In genomic region chr6:124743647-124744046, GRCm38 (mm10) we compare ENCODE assay signal across 22 mouse cellular contexts. TPM values are rescaled to one million over a fixed set of nuclear protein-coding genes. Genes with fewer than 3 reads are reported as not detected.
DNase-seq lines count a peak whose midpoint lies in the region; ATAC-seq lines count a peak whose summit lies in the region.
"Had no signal": no experiment of that assay in that cellular context is flagged by ENCODE, and none has a peak within 500 bp of the region (broad histone marks: within the 10 kb centered on the region; RNA-seq: fewer than 3 reads in every experiment).

No protein-coding gene starts in this region.

- H3K36me3 ChIP-seq in limb, embryonic 13.5 days: peaks cover 63% of the 10 kb centered on the region
- peaks cover 61% of the 10 kb centered on the region for H3K36me3 ChIP-seq in limb, embryonic 10.5 days
- peaks cover 58% of the 10 kb centered on the region for H3K36me3 ChIP-seq in embryonic facial prominence, embryonic 13.5 days

- no peak overlapping the region for H3K27ac ChIP-seq in limb, embryonic 13.5 days
- no peak overlapping the region for H3K27ac ChIP-seq in limb, embryonic 10.5 days
- H3K27ac ChIP-seq in embryonic facial prominence, embryonic 13.5 days: peak overlapping the region; percentile 35; the same call in 1 of the 2 replicates
- H3K27ac ChIP-seq: embryonic facial prominence, embryonic 12.5 days; forebrain, embryonic 13.5 days; heart, embryonic 13.5 days; hindbrain, embryonic 13.5 days; intestine, embryonic 15.5 days had no signal

- no peaks in the 10 kb centered on the region for H3K27me3 ChIP-seq in limb, embryonic 13.5 days
- H3K27me3 ChIP-seq in limb, embryonic 10.5 days (ENCODE audit: low read depth, poor library complexity, severe bottlenecking): no peaks in the 10 kb centered on the region
- H3K27me3 ChIP-seq in embryonic facial prominence, embryonic 13.5 days: no peaks in the 10 kb centered on the region
- H3K27me3 ChIP-seq: CH12.LX; embryonic facial prominence, embryonic 12.5 days; forebrain, embryonic 13.5 days; heart, embryonic 13.5 days; hindbrain, embryonic 13.5 days; intestine, embryonic 15.5 days had no signal

- 89% methylated on average over 8 of the region's 8 CpGs for WGBS in limb, embryonic 13.5 days
- WGBS in limb, embryonic 10.5 days: 84% methylated on average over 8 of the region's 8 CpGs
- WGBS in embryonic facial prominence, embryonic 13.5 days: 85% methylated on average over 8 of the region's 8 CpGs

- no peak overlapping the region for H3K4me2 ChIP-seq in limb, embryonic 13.5 days (replicated peaks)
- no peak overlapping the region for H3K4me2 ChIP-seq in embryonic facial prominence, embryonic 13.5 days
- H3K4me2 ChIP-seq: embryonic facial prominence, embryonic 12.5 days; forebrain, embryonic 13.5 days; heart, embryonic 13.5 days; hindbrain, embryonic 13.5 days; intestine, embryonic 15.5 days had no signal

- ATAC-seq in limb, embryonic 13.5 days (ENCODE audit: low FRiP score, low read depth): no peak
- ATAC-seq in embryonic facial prominence, embryonic 13.5 days (ENCODE audit: insufficient number of reproducible peaks, insufficient read depth, low FRiP score, low TSS enrichment, low read depth): no peak
- ATAC-seq: forebrain, embryonic 13.5 days; forebrain, postnatal 0 days; intestine, embryonic 15.5 days had no signal

- H3K9ac ChIP-seq in limb, embryonic 13.5 days: peak overlapping the region; percentile 26; the same call in 1 of the 2 replicates
- H3K9ac ChIP-seq in embryonic facial prominence, embryonic 13.5 days: no peak overlapping the region
- H3K9ac ChIP-seq: forebrain, embryonic 13.5 days; forebrain, postnatal 0 days; heart, embryonic 13.5 days; hindbrain, embryonic 13.5 days; intestine, embryonic 15.5 days had no signal

- DNase-seq in cerebellum, adult 18-20 months: peak; percentile 17 to 37
- no peak for DNase-seq in cerebellum, postnatal 4 days (ENCODE audit: low spot score in 2 of 2)
- DNase-seq in limb, embryonic 10.5 days (ENCODE audit: low spot score): no peak
- DNase-seq in MN1 (ENCODE audit: low spot score): no peak
- DNase-seq: adrenal gland, adult 8-10 months; adrenal gland, postnatal 36 days; embryo, embryonic 11 days; forebrain, postnatal 0 days; gastrocnemius, postnatal 14 days; heart, postnatal 4 days; kidney, adult 18-20 months had no signal

- H3K9me3 ChIP-seq in limb, embryonic 13.5 days: no peaks in the 10 kb centered on the region
- H3K9me3 ChIP-seq in limb, embryonic 10.5 days (replicated peaks): no peaks in the 10 kb centered on the region
- no peaks in the 10 kb centered on the region for H3K9me3 ChIP-seq in embryonic facial prominence, embryonic 13.5 days
- H3K9me3 ChIP-seq: embryonic facial prominence, embryonic 12.5 days; forebrain, embryonic 13.5 days; heart, embryonic 13.5 days; hindbrain, embryonic 13.5 days; intestine, embryonic 15.5 days had no signal

- H3K4me3 ChIP-seq in limb, embryonic 13.5 days: no peak overlapping the region
- no peak overlapping the region for H3K4me3 ChIP-seq in limb, embryonic 10.5 days
- H3K4me3 ChIP-seq in embryonic facial prominence, embryonic 13.5 days: no peak overlapping the region
- H3K4me3 ChIP-seq: embryonic facial prominence, embryonic 12.5 days; forebrain, embryonic 13.5 days; heart, embryonic 13.5 days; hindbrain, embryonic 13.5 days; intestine, embryonic 15.5 days had no signal

- H3K4me1 ChIP-seq in limb, embryonic 13.5 days: peaks cover 47% of the 10 kb centered on the region
- peaks cover 61% of the 10 kb centered on the region for H3K4me1 ChIP-seq in limb, embryonic 10.5 days
- peaks cover 51% of the 10 kb centered on the region for H3K4me1 ChIP-seq in embryonic facial prominence, embryonic 13.5 days

RNA-seq across cellular contexts. Expression of gene Grcc10, which starts 2.5 kb away (rescaled TPM):
- 480 and 513 TPM in 2 replicates for polyA plus RNA-seq in limb, embryonic 13.5 days (2015; fragmentation: Nextera tagmentation; extraction: Ambion mirVana)
- 384 and 460 TPM in 2 replicates for polyA plus RNA-seq in limb, embryonic 10.5 days (2016; fragmentation: Nextera tagmentation; extraction: Ambion mirVana)
- polyA plus RNA-seq in embryonic facial prominence, embryonic 13.5 days (2015; fragmentation: Nextera tagmentation; extraction: Ambion mirVana): 487 and 605 TPM in 2 replicates

RNA-seq across cellular contexts. Expression of gene Ptpn6, which starts 5.1 kb away (rescaled TPM):
- 9.0 and 10.9 TPM in 2 replicates for polyA plus RNA-seq in limb, embryonic 13.5 days (2015; fragmentation: Nextera tagmentation; extraction: Ambion mirVana)
- polyA plus RNA-seq in limb, embryonic 10.5 days (2016; fragmentation: Nextera tagmentation; extraction: Ambion mirVana): 6.2 and 7.6 TPM in 2 replicates
- polyA plus RNA-seq in embryonic facial prominence, embryonic 13.5 days (2015; fragmentation: Nextera tagmentation; extraction: Ambion mirVana): 9.2 and 13.9 TPM in 2 replicates

RNA-seq across cellular contexts. Expression of gene Gm45234, which starts 12.2 kb away (rescaled TPM):
- polyA plus RNA-seq in limb, embryonic 13.5 days (2015; fragmentation: Nextera tagmentation; extraction: Ambion mirVana): 0.11 TPM in 1 of 2 replicates, not detected in the other
- not detected in 2 replicates for polyA plus RNA-seq in limb, embryonic 10.5 days (2016; fragmentation: Nextera tagmentation; extraction: Ambion mirVana)
- polyA plus RNA-seq in embryonic facial prominence, embryonic 13.5 days (2015; fragmentation: Nextera tagmentation; extraction: Ambion mirVana): 0.33 TPM in 1 of 2 replicates, not detected in the other
- polyA plus RNA-seq: cerebellum, adult 2 months; embryonic facial prominence, embryonic 12.5 days; forebrain, embryonic 13.5 days; gonadal fat pad, adult 2 months; heart, embryonic 13.5 days; heart, postnatal 0 days; hindbrain, embryonic 13.5 days; intestine, embryonic 15.5 days had no signal

RNA-seq across cellular contexts. Expression of gene Atn1, which starts 12.7 kb away (rescaled TPM):
- polyA plus RNA-seq in limb, embryonic 13.5 days (2015; fragmentation: Nextera tagmentation; extraction: Ambion mirVana): 19.6 and 20.0 TPM in 2 replicates
- polyA plus RNA-seq in limb, embryonic 10.5 days (2016; fragmentation: Nextera tagmentation; extraction: Ambion mirVana): 12.9 and 14.8 TPM in 2 replicates
- polyA plus RNA-seq in embryonic facial prominence, embryonic 13.5 days (2015; fragmentation: Nextera tagmentation; extraction: Ambion mirVana): 22.1 and 22.2 TPM in 2 replicates

RNA-seq across cellular contexts. Expression of gene Eno2, which starts 25.8 kb away (rescaled TPM):
- polyA plus RNA-seq in limb, embryonic 13.5 days (2015; fragmentation: Nextera tagmentation; extraction: Ambion mirVana): 7.2 and 7.7 TPM in 2 replicates
- 0.69 and 1.5 TPM in 2 replicates for polyA plus RNA-seq in limb, embryonic 10.5 days (2016; fragmentation: Nextera tagmentation; extraction: Ambion mirVana)
- polyA plus RNA-seq in embryonic facial prominence, embryonic 13.5 days (2015; fragmentation: Nextera tagmentation; extraction: Ambion mirVana): 10.7 and 10.9 TPM in 2 replicates

Comparison
In these comparisons a context has a peak if more than half of its experiments do, and no peak if none do; other contexts are left out.
1. DNase-seq: peak in cerebellum, adult 18-20 months (2 of 2); none in cerebellum, postnatal 4 days (0 of 2), limb, embryonic 10.5 days (single experiment) and MN1 (single experiment).